Mouse (Mus musculus): ENCODE results near the gene Lmbr1l. TPM values are rescaled to one million over a fixed set of nuclear protein-coding genes. Genes with fewer than 3 reads are reported as not detected.

The Lmbr1l gene
- total and polyA plus RNA-seq, 2 experiments from 2014 or later: 20.9 to 51.0 TPM

- Histone ChIP-seq H3K4me2 (ENCODE audit: low read depth, low read length) (no peak overlapping the region), H3K27me3 (ENCODE audit: insufficient read depth, low read length) (peaks cover 39% of the 10 kb centered on the region), H3K9me3 (ENCODE audit: low read length) (no peaks in the 10 kb centered on the region), H3K9ac (replicated peaks; ENCODE audit: low read length) (no peak overlapping the region), H3K4me1 (ENCODE audit: insufficient read depth, low read length) (peaks cover 21% of the 10 kb centered on the region; the same call in 1 of the 2 replicates), H3K4me3 (ENCODE audit: low read length) (no peak overlapping the region), H3K36me3 (ENCODE audit: insufficient read depth, low read length) (no peaks in the 10 kb centered on the region), H3K27ac (no peak overlapping the region)
- DNase-seq (ENCODE audit: low spot score): peak; percentile 90
- peak; percentile 96 for TF ChIP-seq CTCF (IDR thresholded peaks at IDR 0.05; ENCODE audit: low read depth)
- WGBS: 40% methylated on average over 6 of the region's 6 CpGs
- peak; percentile 80 for ATAC-seq
These were observed 26.0 kb downstream of the Lmbr1l start for GRCm38 (mm10) chr15:98891907-98892606.

DNA sequence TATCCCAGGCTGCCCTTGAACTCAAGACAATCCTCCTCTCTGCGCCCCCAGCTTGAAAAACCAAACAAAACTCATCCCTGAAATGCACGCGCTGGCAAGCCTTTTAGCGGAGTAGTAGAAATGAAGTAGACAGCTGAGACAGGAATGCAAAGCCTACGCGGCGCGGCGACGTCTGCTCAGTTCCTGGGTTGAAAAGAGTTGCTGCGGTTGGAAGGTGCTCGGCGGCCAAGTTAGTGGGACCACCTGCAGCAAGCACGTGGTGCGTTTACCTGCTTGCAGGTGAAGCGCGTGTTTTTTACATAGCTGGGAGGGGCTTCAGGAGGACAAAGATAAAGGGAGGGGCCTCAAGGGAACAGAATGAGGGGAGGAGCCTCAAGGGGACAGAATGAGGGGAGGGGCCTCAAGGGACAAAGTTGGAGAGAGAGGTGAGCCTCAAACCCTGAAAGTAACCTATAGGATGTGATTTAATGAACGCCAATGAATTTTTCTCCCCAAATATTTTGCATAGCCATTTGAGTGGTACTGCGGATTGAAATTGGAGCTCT lies 26.8 kb downstream of the Lmbr1l start:
- WGBS: 13% methylated on average over 19 of the region's 19 CpGs
- Histone ChIP-seq H3K9me3 (ENCODE audit: low read length) (no peaks in the 10 kb centered on the region), H3K27me3 (ENCODE audit: insufficient read depth, low read length) (peaks cover 31% of the 10 kb centered on the region), H3K9ac (replicated peaks; ENCODE audit: low read length) (no peak overlapping the region), H3K36me3 (ENCODE audit: insufficient read depth, low read length) (no peaks in the 10 kb centered on the region), H3K4me3 (ENCODE audit: low read length) (no peak overlapping the region), H3K4me2 (ENCODE audit: low read depth, low read length) (no peak overlapping the region), H3K4me1 (ENCODE audit: insufficient read depth, low read length) (peaks cover 21% of the 10 kb centered on the region; the same call in 1 of the 2 replicates), H3K27ac (no peak overlapping the region)
- TF ChIP-seq CTCF (IDR thresholded peaks at IDR 0.05; ENCODE audit: low read depth): no peak
- ATAC-seq (no peak), DNase-seq (ENCODE audit: low spot score) (no peak)

- 78% methylated on average over 7 of the region's 7 CpGs for WGBS
- no peaks in the 10 kb centered on the region for H3K9me3 ChIP-seq (ENCODE audit: low read length)
- no peaks in the 10 kb centered on the region for H3K4me1 ChIP-seq (ENCODE audit: insufficient read depth, low read length)
- no peak overlapping the region for H3K27ac ChIP-seq
- no peak for TF ChIP-seq CTCF (IDR thresholded peaks at IDR 0.05; ENCODE audit: low read depth)
- DNase-seq (ENCODE audit: low spot score): no peak
- H3K4me3 ChIP-seq (ENCODE audit: low read length): no peak overlapping the region
- no peak overlapping the region for H3K4me2 ChIP-seq (ENCODE audit: low read depth, low read length)
- no peak overlapping the region for H3K9ac ChIP-seq (replicated peaks; ENCODE audit: low read length)
- no peak for ATAC-seq
- no peaks in the 10 kb centered on the region for H3K27me3 ChIP-seq (ENCODE audit: insufficient read depth, low read length)
- H3K36me3 ChIP-seq (ENCODE audit: insufficient read depth, low read length): no peaks in the 10 kb centered on the region
These were observed 30.5 kb downstream of the Lmbr1l start for GRCm38 (mm10) chr15:98887526-98887925.

DNA sequence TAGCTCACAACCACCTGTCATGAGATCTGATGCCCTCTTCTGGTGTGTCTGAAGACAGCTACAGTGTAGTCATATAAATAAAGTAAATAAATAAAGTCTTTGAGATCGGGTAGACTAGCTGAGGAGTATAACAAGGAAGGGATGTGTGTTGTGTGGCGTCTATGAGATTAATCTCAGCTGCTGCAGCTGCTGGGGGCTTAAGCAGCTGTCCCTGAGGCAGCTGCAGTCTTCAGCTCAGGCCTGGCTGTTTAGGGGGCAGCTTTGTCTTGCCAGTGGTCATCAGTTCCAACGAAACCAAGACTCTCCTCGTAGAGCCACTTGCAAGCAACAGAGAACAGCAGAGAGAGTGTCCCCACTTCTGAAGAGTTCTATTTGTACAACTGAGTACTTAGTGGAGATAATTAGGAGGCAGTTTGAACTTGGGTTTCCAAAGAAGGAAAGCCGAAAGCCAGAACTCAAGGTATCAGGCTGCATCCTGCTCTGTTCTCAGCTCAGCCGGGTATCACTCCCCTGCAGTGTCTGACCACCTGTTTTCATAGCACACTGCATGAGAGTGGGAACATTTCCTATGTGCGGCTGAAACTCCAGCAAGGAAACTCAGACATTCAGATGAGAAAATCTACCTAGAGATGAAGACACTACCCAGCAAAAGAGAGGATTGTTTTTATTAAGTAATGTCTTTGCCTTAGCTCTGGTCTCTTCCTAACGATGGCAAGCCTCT lies 31.2 kb downstream of the Lmbr1l start:
- no peak overlapping the region for H3K9ac ChIP-seq (replicated peaks; ENCODE audit: low read length)
- H3K27me3 ChIP-seq (ENCODE audit: insufficient read depth, low read length): no peaks in the 10 kb centered on the region
- ATAC-seq (no peak), DNase-seq (ENCODE audit: low spot score) (no peak)
- H3K27ac ChIP-seq: no peak overlapping the region
- no peaks in the 10 kb centered on the region for H3K4me1 ChIP-seq (ENCODE audit: insufficient read depth, low read length)
- no peak for TF ChIP-seq CTCF (IDR thresholded peaks at IDR 0.05; ENCODE audit: low read depth)
- no peak overlapping the region for H3K4me2 ChIP-seq (ENCODE audit: low read depth, low read length)
- H3K9me3 ChIP-seq (ENCODE audit: low read length): no peaks in the 10 kb centered on the region
- no peak overlapping the region for H3K4me3 ChIP-seq (ENCODE audit: low read length)
- WGBS: 67% methylated on average over 8 of the region's 8 CpGs
- H3K36me3 ChIP-seq (ENCODE audit: insufficient read depth, low read length): no peaks in the 10 kb centered on the region

GRCm38 (mm10) chr15:98884106-98884505 lies 33.9 kb downstream of the Lmbr1l start:
- Histone ChIP-seq H3K9me3 (ENCODE audit: low read length) (no peaks in the 10 kb centered on the region), H3K27me3 (ENCODE audit: insufficient read depth, low read length) (no peaks in the 10 kb centered on the region), H3K27ac (no peak overlapping the region), H3K9ac (replicated peaks; ENCODE audit: low read length) (no peak overlapping the region), H3K4me1 (ENCODE audit: insufficient read depth, low read length) (no peaks in the 10 kb centered on the region), H3K4me2 (ENCODE audit: low read depth, low read length) (no peak overlapping the region), H3K4me3 (ENCODE audit: low read length) (no peak overlapping the region), H3K36me3 (ENCODE audit: insufficient read depth, low read length) (no peaks in the 10 kb centered on the region)
- 71% methylated on average over 1 of the region's 1 CpGs for WGBS
- TF ChIP-seq CTCF (IDR thresholded peaks at IDR 0.05; ENCODE audit: low read depth): no peak
- ATAC-seq: no peak
- DNase-seq (ENCODE audit: low spot score): no peak

DNA sequence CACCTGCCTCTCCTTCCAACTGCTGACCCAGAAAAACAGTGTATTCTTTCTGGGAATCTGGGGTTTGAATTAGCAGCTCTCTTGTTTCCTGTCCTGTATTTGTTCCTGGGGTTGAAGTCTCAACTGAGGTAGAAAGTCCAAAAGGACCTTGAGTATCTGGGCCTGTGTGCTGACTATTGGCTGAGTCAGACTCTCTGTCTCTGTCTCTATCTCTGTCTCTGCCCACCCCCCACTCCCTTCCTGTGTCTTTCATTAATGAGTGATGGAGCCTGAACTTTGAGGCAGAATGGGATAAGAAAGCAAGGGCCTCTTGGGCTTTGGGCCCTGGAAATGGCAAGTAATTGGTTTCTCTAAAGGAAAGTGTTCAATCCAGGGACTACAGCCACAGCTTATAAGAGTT lies 34.4 kb downstream of the Lmbr1l start:
- Histone ChIP-seq H3K9ac (replicated peaks; ENCODE audit: low read length) (no peak overlapping the region), H3K27me3 (ENCODE audit: insufficient read depth, low read length) (no peaks in the 10 kb centered on the region), H3K4me3 (ENCODE audit: low read length) (no peak overlapping the region), H3K9me3 (ENCODE audit: low read length) (no peaks in the 10 kb centered on the region), H3K4me2 (ENCODE audit: low read depth, low read length) (no peak overlapping the region), H3K4me1 (ENCODE audit: insufficient read depth, low read length) (no peaks in the 10 kb centered on the region), H3K36me3 (ENCODE audit: insufficient read depth, low read length) (no peaks in the 10 kb centered on the region), H3K27ac (no peak overlapping the region)
- no peak for DNase-seq (ENCODE audit: low spot score)
- TF ChIP-seq CTCF (IDR thresholded peaks at IDR 0.05; ENCODE audit: low read depth): no peak
- no peak for ATAC-seq

- 9% methylated on average over 5 of the region's 5 CpGs for WGBS
- DNase-seq (ENCODE audit: low spot score) (no peak), ATAC-seq (no peak)
- Histone ChIP-seq H3K4me3 (ENCODE audit: low read length) (peak overlapping the region; percentile 71), H3K9me3 (ENCODE audit: low read length) (no peaks in the 10 kb centered on the region), H3K9ac (replicated peaks; ENCODE audit: low read length) (no peak overlapping the region), H3K27me3 (ENCODE audit: insufficient read depth, low read length) (no peaks in the 10 kb centered on the region), H3K4me2 (ENCODE audit: low read depth, low read length) (peak overlapping the region; percentile 78), H3K4me1 (ENCODE audit: insufficient read depth, low read length) (no peaks in the 10 kb centered on the region), H3K27ac (peak overlapping the region; percentile 81; the same call in 1 of the 2 replicates), H3K36me3 (ENCODE audit: insufficient read depth, low read length) (no peaks in the 10 kb centered on the region; the same call in 1 of the 2 replicates)
- no peak for TF ChIP-seq CTCF (IDR thresholded peaks at IDR 0.05; ENCODE audit: low read depth)
These were observed 36.4 kb downstream of the Lmbr1l start for GRCm38 (mm10) chr15:98881656-98882008.
